Mouse (Mus musculus) thymus, adult 18-20 months (tissue): ENCODE measurements around the gene Bik.

Experiments used
- DNase-seq, 2 experiments: peaks; one replicate each; pipeline ENCODE4 v3.0.0; 2022; ENCODE audit warnings: mixed read lengths in 2 of 2

Gene Bik

DNA sequence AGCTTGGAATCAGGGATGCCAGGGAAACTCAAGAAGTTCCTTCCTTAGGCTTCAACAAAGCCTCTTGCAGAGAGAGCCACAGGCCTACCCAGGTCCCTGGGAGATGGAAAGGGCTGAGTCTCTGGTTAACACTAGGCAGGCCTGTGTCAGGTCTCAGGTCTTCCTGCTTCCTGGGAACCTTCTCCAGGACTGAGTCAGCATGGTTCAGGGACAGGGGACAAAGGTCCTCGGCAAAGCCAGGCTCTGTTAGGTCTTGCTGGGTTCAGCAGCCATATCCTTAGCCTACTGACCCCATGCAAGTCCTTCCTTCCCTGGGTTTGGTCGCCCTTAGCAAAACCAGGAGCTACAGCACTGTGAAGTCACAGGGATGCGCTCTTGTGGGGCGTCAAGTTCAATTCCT is 64.2 kb downstream of the Bik start:
- DNase-seq: no peak

DNA sequence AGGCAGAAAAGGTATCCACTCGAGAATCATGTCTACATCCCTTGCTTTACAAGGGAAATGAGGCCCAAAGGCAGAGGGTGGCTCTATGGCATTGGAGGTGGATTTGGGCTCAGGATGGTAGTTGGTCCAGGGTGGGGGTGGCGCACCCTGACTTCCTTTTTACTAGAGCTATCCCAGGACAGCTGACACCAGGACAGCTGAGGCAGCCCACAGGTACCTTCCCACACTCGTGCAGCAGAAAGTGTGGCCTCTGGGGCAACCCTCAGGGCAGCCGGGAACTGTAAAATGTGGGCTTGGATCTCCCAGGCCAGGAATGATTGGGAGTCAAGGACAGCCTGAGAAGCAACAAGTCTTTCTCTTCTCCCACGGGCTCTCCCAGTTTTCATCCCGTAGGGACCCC is 65.1 kb downstream of the Bik start:
- DNase-seq: no peak

DNA sequence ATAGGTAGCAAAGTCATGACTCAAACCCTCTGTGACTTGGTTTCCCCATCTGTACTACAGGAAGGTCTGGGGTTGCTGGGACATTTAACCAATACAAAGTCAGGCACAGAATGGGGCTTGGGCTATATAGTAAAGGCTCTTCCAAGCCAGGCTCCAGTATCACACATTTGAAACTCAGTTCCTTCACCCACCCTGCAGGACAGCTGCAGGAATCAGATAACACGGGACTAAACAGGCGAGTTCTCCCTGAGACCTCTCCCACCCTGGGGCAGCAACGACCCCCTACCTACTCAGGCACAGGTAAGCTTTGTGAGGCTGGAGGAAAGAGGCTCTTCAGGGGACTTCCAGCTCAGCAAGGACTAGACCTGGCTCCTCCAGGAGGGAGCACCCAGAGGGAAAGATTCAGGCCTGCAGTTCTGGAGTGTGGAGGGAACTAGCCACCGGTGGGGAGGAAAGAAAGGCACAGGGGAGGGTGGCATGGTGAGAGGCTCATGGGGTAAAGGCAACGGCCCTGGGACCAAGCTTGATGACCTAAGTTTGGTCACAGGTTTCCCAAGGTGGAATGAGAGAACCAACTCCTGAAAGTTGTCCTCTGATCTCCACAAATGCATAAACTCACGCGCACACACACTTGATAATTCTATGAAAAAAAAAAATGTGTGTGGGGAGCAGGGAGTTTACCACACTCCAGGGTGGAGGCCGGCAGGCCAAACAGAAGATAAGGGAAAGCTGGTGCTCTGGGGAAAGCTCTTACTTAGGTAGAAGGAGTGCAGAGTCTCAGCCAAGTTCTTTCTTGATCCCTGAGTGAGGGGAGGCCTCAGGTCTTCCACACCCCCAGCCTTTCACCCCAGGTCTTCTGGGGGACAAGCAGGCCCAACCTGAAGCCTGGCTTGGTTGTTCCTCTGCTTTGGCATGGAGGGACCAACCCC is 65.9 kb downstream of the Bik start:
- no peak for DNase-seq

DNA sequence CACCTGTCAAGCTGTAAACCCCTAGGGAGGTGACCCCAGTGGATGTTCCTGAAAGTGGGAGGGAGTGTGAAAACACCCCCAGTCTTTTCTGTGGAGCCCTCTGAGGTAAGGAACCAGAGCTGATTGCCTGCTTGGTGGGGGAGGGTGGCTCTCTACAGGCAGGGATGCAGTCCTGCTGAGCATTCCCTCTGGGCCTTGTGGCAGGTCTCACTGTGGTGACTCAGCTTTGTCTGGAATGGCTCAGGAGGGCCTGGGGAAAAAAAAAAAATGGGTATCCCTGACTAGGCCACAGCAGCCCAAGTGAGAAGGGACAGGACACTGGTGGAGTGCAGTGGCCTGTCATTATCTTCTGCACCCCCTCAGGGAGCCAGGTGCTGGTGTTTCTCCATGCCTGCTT is 66.5 kb downstream of the Bik start:
- no peak for DNase-seq

DNA sequence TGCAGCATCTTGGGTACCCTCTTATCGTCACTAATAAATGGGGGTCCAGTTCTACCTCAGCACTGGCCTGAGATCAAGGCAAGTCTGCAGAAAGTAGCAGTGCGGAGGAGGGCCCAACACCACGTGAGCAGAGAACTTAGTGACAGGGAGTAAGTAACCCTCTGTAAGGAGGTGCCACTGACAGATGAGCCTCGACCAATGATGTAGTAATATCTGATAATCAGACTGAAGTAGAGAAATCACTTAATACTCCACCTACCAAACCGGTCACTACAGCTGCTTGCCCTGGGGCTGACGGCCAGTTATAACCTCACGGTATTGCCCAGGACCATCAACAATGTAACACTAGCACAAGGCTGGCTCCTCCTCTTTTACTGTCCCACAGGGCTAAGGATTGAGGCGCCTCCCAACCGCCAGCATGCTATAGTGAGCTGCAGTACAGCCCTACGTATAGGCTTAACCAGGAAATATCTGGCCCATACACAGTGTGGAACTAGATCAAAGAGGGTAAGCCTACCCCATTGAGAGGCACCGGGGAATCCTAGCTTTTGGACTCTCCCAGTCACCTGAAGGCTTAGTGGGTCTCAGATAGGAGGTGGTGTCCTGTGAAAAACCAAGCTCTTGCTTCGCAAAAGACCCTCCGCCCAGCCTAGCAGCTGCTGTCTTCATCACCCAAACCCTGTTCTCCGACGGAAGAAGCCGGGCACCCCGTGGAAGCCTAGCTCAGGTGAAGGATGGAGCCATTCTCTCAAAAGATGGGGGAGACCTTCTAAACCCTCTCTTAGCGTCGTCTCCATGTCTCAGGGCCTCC is 67.2 kb downstream of the Bik start:
- no peak for DNase-seq
